Mouse (Mus musculus): ENCODE measurements around the gene Chtf18. TPM values are rescaled to one million over a fixed set of nuclear protein-coding genes. Genes with fewer than 3 reads are reported as not detected.
A peak's percentile ranks its signal among the peaks of the same experiment; 100 is the strongest.

The Chtf18 gene
- polyA plus RNA-seq, 1 experiment = 39.4 TPM

DNA sequence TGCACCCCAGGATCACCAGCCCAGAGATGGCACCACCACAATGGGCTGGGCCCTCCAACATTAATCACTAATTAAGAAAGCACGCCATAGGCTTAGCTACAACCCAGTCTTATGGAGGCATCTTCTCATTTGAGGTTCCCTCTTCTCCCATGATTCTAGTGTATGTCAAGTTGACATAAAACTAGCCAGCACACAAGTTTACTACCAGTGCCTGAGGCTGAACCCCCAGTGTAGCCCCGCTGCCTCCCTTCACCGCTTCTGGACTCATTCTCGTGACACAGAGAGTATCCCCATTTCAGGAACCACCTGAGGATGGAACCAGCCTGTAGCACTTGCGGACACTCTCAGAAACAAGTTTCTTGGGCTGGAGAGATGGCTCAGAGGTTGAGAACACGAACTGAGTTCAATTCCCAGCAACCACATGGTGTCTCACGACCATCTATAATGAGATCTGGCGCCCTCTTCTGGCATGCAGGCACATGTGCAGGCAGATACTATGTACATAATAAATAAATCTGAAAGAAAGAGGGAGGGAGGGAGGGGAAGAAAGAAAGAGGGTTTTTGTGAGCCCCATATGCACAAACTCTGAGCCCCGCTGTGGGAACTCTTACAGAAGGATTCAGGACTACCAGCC lies 26.2 kb downstream of the Chtf18 start:
- Histone ChIP-seq H3K36me3 (ENCODE audit: control insufficient read depth, insufficient read depth, low read length, poor library complexity, severe bottlenecking) (no peaks in the 10 kb centered on the region), H3K4me3 (ENCODE audit: low read depth, low read length) (no peak overlapping the region), H3K9ac (ENCODE audit: low read depth, poor library complexity, severe bottlenecking) (no peak overlapping the region), H3K9me3 (replicated peaks; ENCODE audit: control insufficient read depth, insufficient read depth, low read length, poor library complexity, severe bottlenecking) (no peaks in the 10 kb centered on the region), H3K4me1 (ENCODE audit: control insufficient read depth, insufficient read depth, low read length) (no peaks in the 10 kb centered on the region), H3K27ac (ENCODE audit: insufficient read depth, low read length) (no peak overlapping the region), H3K27me3 (ENCODE audit: control insufficient read depth, insufficient read depth, low read length, poor library complexity, severe bottlenecking) (no peaks in the 10 kb centered on the region)
- TF ChIP-seq CTCF (IDR thresholded peaks at IDR 0.05; ENCODE audit: low read depth, low read length) (peak; percentile 76), POLR2A (IDR thresholded peaks at IDR 0.05; ENCODE audit: insufficient read depth, low read length) (no peak), EP300 (IDR thresholded peaks at IDR 0.05; ENCODE audit: insufficient read depth, low read depth, low read length) (no peak)

DNA sequence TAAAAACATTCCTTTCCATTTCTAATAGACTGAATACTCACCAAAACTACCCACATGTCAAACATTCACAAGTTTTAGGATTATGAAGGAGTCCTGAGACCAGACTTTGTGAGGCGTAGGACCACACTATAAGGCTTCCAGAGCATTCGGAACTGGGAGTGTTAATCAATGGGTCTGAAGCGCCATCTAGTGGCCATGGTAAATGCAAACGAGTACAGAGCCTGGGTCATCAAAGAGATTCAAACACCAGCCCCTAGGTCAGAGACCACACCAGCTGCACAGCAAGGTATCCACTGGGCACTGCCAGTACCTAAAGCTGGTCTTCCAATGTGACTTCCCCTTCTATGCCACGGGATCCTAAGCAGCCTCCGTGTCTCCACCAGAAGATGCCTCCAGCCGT lies 28.8 kb downstream of the Chtf18 start:
- TF ChIP-seq CTCF (IDR thresholded peaks at IDR 0.05; ENCODE audit: low read depth, low read length) = peak; percentile 53
- no peak for TF ChIP-seq EP300 (IDR thresholded peaks at IDR 0.05; ENCODE audit: insufficient read depth, low read depth, low read length)
- Histone ChIP-seq H3K4me1 (ENCODE audit: control insufficient read depth, insufficient read depth, low read length) (no peaks in the 10 kb centered on the region), H3K4me3 (ENCODE audit: low read depth, low read length) (no peak overlapping the region), H3K9me3 (replicated peaks; ENCODE audit: control insufficient read depth, insufficient read depth, low read length, poor library complexity, severe bottlenecking) (no peaks in the 10 kb centered on the region), H3K36me3 (ENCODE audit: control insufficient read depth, insufficient read depth, low read length, poor library complexity, severe bottlenecking) (no peaks in the 10 kb centered on the region), H3K27ac (ENCODE audit: insufficient read depth, low read length) (no peak overlapping the region), H3K27me3 (ENCODE audit: control insufficient read depth, insufficient read depth, low read length, poor library complexity, severe bottlenecking) (no peaks in the 10 kb centered on the region), H3K9ac (ENCODE audit: low read depth, poor library complexity, severe bottlenecking) (no peak overlapping the region)

DNA sequence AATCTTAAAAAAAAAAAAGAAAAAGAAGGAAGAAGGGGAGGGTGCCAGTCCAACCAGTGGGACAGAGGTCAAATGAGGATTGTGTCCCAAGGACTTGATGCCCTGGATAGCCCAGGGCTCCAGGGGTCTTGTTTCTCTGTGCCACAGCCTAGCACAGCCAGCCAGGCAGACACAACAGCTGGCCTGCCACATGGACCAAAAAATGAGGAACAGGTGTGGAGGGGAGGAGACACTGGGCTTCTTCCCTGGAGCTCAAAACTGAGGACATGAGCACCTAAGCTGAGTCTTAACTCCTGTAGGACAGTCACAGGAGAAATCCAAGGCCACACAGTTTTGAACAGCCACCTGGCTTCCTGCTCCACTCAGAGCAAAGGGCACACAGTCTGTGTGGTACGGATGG lies 31.0 kb downstream of the Chtf18 start:
- Histone ChIP-seq H3K27ac (ENCODE audit: insufficient read depth, low read length) (no peak overlapping the region), H3K4me3 (ENCODE audit: low read depth, low read length) (no peak overlapping the region), H3K9me3 (replicated peaks; ENCODE audit: control insufficient read depth, insufficient read depth, low read length, poor library complexity, severe bottlenecking) (no peaks in the 10 kb centered on the region), H3K4me1 (ENCODE audit: control insufficient read depth, insufficient read depth, low read length) (no peaks in the 10 kb centered on the region), H3K9ac (ENCODE audit: low read depth, poor library complexity, severe bottlenecking) (no peak overlapping the region), H3K36me3 (ENCODE audit: control insufficient read depth, insufficient read depth, low read length, poor library complexity, severe bottlenecking) (no peaks in the 10 kb centered on the region), H3K27me3 (ENCODE audit: control insufficient read depth, insufficient read depth, low read length, poor library complexity, severe bottlenecking) (no peaks in the 10 kb centered on the region)
- TF ChIP-seq CTCF (IDR thresholded peaks at IDR 0.05; ENCODE audit: low read depth, low read length) (no peak), EP300 (IDR thresholded peaks at IDR 0.05; ENCODE audit: insufficient read depth, low read depth, low read length) (no peak), POLR2A (IDR thresholded peaks at IDR 0.05; ENCODE audit: insufficient read depth, low read length) (no peak)

DNA sequence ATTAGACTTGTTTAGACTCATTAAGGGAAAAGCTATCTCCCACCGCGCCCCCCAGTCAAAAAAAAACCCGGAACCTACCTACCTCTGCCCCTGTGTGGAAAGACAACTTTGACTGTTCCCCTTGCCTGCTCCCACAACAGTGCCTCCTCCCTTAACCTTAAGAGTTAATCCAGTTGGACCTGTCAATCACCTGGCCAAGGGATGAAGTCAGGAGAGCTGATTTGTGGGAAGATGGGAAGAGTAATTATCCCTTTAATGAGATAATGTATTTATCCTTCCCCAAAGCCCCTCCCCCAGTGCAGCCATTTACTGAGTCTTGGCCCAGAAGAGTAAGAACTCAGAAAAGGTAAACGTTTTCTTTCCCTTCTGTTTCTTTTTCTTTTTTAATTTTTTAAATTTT lies 38.3 kb downstream of the Chtf18 start:
- no peak overlapping the region for H3K27ac ChIP-seq (ENCODE audit: insufficient read depth, low read length)
- H3K36me3 ChIP-seq (ENCODE audit: control insufficient read depth, insufficient read depth, low read length, poor library complexity, severe bottlenecking) = no peaks in the 10 kb centered on the region
- TF ChIP-seq CTCF (IDR thresholded peaks at IDR 0.05; ENCODE audit: low read depth, low read length) = no peak
- TF ChIP-seq POLR2A (IDR thresholded peaks at IDR 0.05; ENCODE audit: insufficient read depth, low read length) = no peak
- TF ChIP-seq EP300 (IDR thresholded peaks at IDR 0.05; ENCODE audit: insufficient read depth, low read depth, low read length) = no peak
- no peaks in the 10 kb centered on the region for H3K4me1 ChIP-seq (ENCODE audit: control insufficient read depth, insufficient read depth, low read length)
- H3K9ac ChIP-seq (ENCODE audit: low read depth, poor library complexity, severe bottlenecking) = no peak overlapping the region
- H3K9me3 ChIP-seq (replicated peaks; ENCODE audit: control insufficient read depth, insufficient read depth, low read length, poor library complexity, severe bottlenecking) = no peaks in the 10 kb centered on the region
- no peak overlapping the region for H3K4me3 ChIP-seq (ENCODE audit: low read depth, low read length)
- H3K27me3 ChIP-seq (ENCODE audit: control insufficient read depth, insufficient read depth, low read length, poor library complexity, severe bottlenecking) = no peaks in the 10 kb centered on the region

DNA sequence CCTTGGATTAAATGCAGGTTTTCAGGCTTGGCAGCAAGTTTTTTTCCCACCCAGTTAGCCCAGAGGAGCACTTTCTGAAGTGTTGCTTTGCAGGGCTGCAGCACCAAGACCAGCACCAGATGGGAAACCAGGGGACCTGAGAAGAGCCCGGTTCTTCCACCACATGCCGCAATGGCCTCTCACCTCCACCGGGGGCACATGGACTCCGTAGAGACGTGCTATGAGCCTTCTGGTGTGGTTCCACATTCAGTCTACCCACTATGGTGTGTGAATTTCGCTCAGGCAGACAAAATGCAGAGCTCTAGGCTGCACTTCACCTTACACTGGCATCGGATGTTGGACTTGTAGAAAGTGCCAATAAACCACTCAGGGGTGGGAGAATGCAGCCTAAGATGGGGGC lies 40.9 kb downstream of the Chtf18 start:
- Histone ChIP-seq H3K9me3 (replicated peaks; ENCODE audit: control insufficient read depth, insufficient read depth, low read length, poor library complexity, severe bottlenecking) (no peaks in the 10 kb centered on the region), H3K4me3 (ENCODE audit: low read depth, low read length) (no peak overlapping the region), H3K27ac (ENCODE audit: insufficient read depth, low read length) (no peak overlapping the region), H3K36me3 (ENCODE audit: control insufficient read depth, insufficient read depth, low read length, poor library complexity, severe bottlenecking) (no peaks in the 10 kb centered on the region), H3K9ac (ENCODE audit: low read depth, poor library complexity, severe bottlenecking) (no peak overlapping the region), H3K4me1 (ENCODE audit: control insufficient read depth, insufficient read depth, low read length) (no peaks in the 10 kb centered on the region), H3K27me3 (ENCODE audit: control insufficient read depth, insufficient read depth, low read length, poor library complexity, severe bottlenecking) (no peaks in the 10 kb centered on the region)
- TF ChIP-seq CTCF (IDR thresholded peaks at IDR 0.05; ENCODE audit: low read depth, low read length) (peak; percentile 24), EP300 (IDR thresholded peaks at IDR 0.05; ENCODE audit: insufficient read depth, low read depth, low read length) (no peak)

DNA sequence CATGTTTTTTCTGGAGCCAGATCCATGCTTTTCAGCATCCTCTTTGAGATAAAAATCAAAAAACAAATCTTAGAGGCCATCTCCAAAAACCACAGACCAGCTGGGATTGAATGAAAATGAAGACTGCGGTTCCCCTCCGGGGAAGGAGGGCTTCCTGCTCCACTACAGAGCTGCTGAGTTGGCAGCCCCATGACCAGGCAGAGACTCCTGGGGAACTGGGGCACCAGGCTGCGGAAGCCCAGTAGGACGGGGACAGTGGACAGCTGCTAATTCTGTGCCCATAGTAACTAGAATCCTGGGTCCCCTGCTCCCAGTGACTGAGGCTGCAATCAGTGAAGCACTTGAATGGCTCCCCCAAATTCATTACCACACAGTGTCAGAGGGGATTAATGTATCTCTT lies 45.6 kb downstream of the Chtf18 start:
- H3K9ac ChIP-seq (ENCODE audit: low read depth, poor library complexity, severe bottlenecking) = no peak overlapping the region
- TF ChIP-seq EP300 (IDR thresholded peaks at IDR 0.05; ENCODE audit: insufficient read depth, low read depth, low read length) (no peak), POLR2A (IDR thresholded peaks at IDR 0.05; ENCODE audit: insufficient read depth, low read length) (no peak), CTCF (IDR thresholded peaks at IDR 0.05; ENCODE audit: low read depth, low read length) (no peak)
- H3K4me3 ChIP-seq (ENCODE audit: low read depth, low read length) = no peak overlapping the region

More for the DNA sequence above, 45.6 kb downstream of the Chtf18 start:
- Histone ChIP-seq H3K9me3 (replicated peaks; ENCODE audit: control insufficient read depth, insufficient read depth, low read length, poor library complexity, severe bottlenecking) (no peaks in the 10 kb centered on the region), H3K27me3 (ENCODE audit: control insufficient read depth, insufficient read depth, low read length, poor library complexity, severe bottlenecking) (no peaks in the 10 kb centered on the region), H3K4me1 (ENCODE audit: control insufficient read depth, insufficient read depth, low read length) (no peaks in the 10 kb centered on the region), H3K27ac (ENCODE audit: insufficient read depth, low read length) (no peak overlapping the region), H3K36me3 (ENCODE audit: control insufficient read depth, insufficient read depth, low read length, poor library complexity, severe bottlenecking) (no peaks in the 10 kb centered on the region)

Data from ES-Bruce4 (cell line).